9 mouse cellular contexts compared by ENCODE assay signal in the genomic region with DNA sequence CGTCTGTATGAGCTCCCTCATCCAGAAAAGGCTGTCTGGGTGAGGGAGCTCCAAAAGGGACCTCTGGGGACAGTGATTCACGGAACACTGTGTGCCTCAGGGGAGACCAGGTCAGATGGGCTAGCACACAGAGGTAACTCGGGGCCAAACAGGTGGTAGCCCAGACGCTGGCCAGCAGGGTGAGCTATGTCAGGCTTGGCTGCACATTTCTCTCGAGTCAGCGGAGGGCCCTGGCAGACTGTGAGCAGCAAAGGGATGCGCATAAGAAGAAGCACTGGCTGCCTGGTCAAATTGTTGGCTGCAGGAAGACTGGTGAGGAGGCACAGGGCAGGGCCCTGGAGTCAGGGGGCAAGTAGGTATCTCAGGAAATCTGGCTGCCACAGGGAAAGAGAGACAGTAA. TPM values are rescaled to one million over a fixed set of nuclear protein-coding genes. Genes with fewer than 3 reads are reported as not detected.
A peak's percentile ranks its signal among the peaks of the same experiment; 100 is the strongest.
DNase-seq lines count a peak whose midpoint lies in the region; ATAC-seq and TF ChIP-seq lines count a peak whose summit lies in the region.
"Had no signal": no experiment of that assay in that cellular context is flagged by ENCODE, and none has a peak within 500 bp of the region (broad histone marks: within the 10 kb centered on the region; RNA-seq: fewer than 3 reads in every experiment).

No protein-coding gene starts in this region.

- TF ChIP-seq CTCF in kidney, adult 2 months (conservative IDR thresholded peaks at IDR 0.05; ENCODE audit: insufficient read depth, insufficient read length, low read depth, low read length), result peak; percentile 49
- peak; percentile 28 for TF ChIP-seq CTCF in gastrocnemius, adult 2 months (IDR thresholded peaks at IDR 0.05)

- 20% methylated on average over 7 of the region's 7 CpGs for WGBS in kidney, adult 2 months
- 21% methylated on average over 7 of the region's 7 CpGs for WGBS in kidney, embryonic 15.5 days
- 24% methylated on average over 7 of the region's 7 CpGs for WGBS in midbrain, embryonic 10.5 days

- no peaks in the 10 kb centered on the region for H3K27me3 ChIP-seq in kidney, adult 2 months (replicated peaks; ENCODE audit: control insufficient read depth, insufficient read depth, low read length)
- H3K27me3 ChIP-seq in kidney, embryonic 15.5 days, result peaks cover 12% of the 10 kb centered on the region
- peaks cover 30% of the 10 kb centered on the region for H3K27me3 ChIP-seq in midbrain, embryonic 10.5 days (ENCODE audit: low read depth, poor library complexity, severe bottlenecking)

- H3K4me1 ChIP-seq in kidney, adult 2 months (ENCODE audit: control insufficient read depth, insufficient read depth, low read length), result peaks cover 5% of the 10 kb centered on the region; the same call in 1 of the 2 replicates
- H3K4me1 ChIP-seq in kidney, embryonic 15.5 days, result peaks cover 8% of the 10 kb centered on the region
- H3K4me1 ChIP-seq in midbrain, embryonic 10.5 days, result peaks cover 11% of the 10 kb centered on the region

- no peak overlapping the region for H3K9ac ChIP-seq in kidney, embryonic 15.5 days
- H3K9ac ChIP-seq: liver, embryonic 14.5 days had no signal

- no peaks in the 10 kb centered on the region for H3K36me3 ChIP-seq in kidney, adult 2 months (ENCODE audit: control insufficient read depth, insufficient read depth, low read length)
- no peaks in the 10 kb centered on the region for H3K36me3 ChIP-seq in kidney, embryonic 15.5 days
- no peaks in the 10 kb centered on the region for H3K36me3 ChIP-seq in midbrain, embryonic 10.5 days

- peak; percentile 87 for DNase-seq in kidney, adult 2 months
- DNase-seq in ZHBTc4 (ENCODE audit: low read depth, low spot score), result peak; percentile 34
- DNase-seq in gastrocnemius, adult 2 months, result peak; percentile 95
- peak; percentile 80 to 84 for DNase-seq in kidney, postnatal 36 days
- DNase-seq in right cerebral cortex, postnatal 10 days (ENCODE audit: low spot score in 2 of 2), result no peak
- no peak for DNase-seq in left cerebral cortex, postnatal 25 days (ENCODE audit: low spot score in 2 of 2)
- no peak for DNase-seq in midbrain, embryonic 10.5 days (ENCODE audit: low spot score)

- ATAC-seq in kidney, embryonic 15.5 days (replicated peaks; ENCODE audit: low FRiP score), result no peak

- H3K4me2 ChIP-seq in kidney, embryonic 15.5 days, result no peak overlapping the region

- intact Hi-C loops in gastrocnemius, adult 2 months (cut with DNase I), result no loop called here
- intact Hi-C loops in left cerebral cortex, postnatal 25 days (cut with DNase I), result no loop called here

- TF ChIP-seq POLR2A in kidney, adult 2 months (IDR thresholded peaks at IDR 0.05; ENCODE audit: low read depth, low read length), result no peak

- no peaks in the 10 kb centered on the region for H3K9me3 ChIP-seq in kidney, embryonic 15.5 days (replicated peaks)
- H3K9me3 ChIP-seq in midbrain, embryonic 10.5 days (replicated peaks), result peaks cover 3% of the 10 kb centered on the region; the same call in 1 of the 2 replicates

- H3K27ac ChIP-seq in kidney, adult 2 months (ENCODE audit: insufficient read depth, low read depth, low read length), result no peak overlapping the region
- no peak overlapping the region for H3K27ac ChIP-seq in kidney, embryonic 15.5 days
- H3K27ac ChIP-seq in gastrocnemius, adult 2 months, result peak overlapping the region; percentile 97
- no peak overlapping the region for H3K27ac ChIP-seq in midbrain, embryonic 10.5 days (replicated peaks)
- H3K27ac ChIP-seq: liver, embryonic 14.5 days had no signal

- H3K4me3 ChIP-seq in kidney, adult 2 months (ENCODE audit: insufficient read depth, low read depth, low read length), result no peak overlapping the region
- no peak overlapping the region for H3K4me3 ChIP-seq in kidney, embryonic 15.5 days (replicated peaks)
- H3K4me3 ChIP-seq in gastrocnemius, adult 2 months, result no peak overlapping the region
- H3K4me3 ChIP-seq in midbrain, embryonic 10.5 days, result no peak overlapping the region

RNA-seq across cellular contexts. Expression of a gene that starts 4.6 kb away (rescaled TPM):
- polyA plus RNA-seq in kidney, adult 2 months (2012; rRNA removed), result 2.0 and 2.2 TPM in 2 replicates
- polyA plus RNA-seq in kidney, embryonic 15.5 days (2015; fragmentation: Nextera tagmentation; extraction: Ambion mirVana), result 0.91 and 0.98 TPM in 2 replicates
- total RNA-seq in gastrocnemius, adult 2 months (2021), result 10 to 100 TPM; 30.1 to 90.4 TPM
- 1 to 10 TPM; 9.6 to 9.8 TPM for total RNA-seq in left cerebral cortex, postnatal 25 days (2021)
- polyA plus RNA-seq in midbrain, embryonic 10.5 days (2016; fragmentation: Nextera tagmentation; extraction: Ambion mirVana), result 0.78 and 0.95 TPM in 2 replicates

RNA-seq across cellular contexts. Expression of a gene that starts 30.1 kb away (rescaled TPM):
- polyA plus RNA-seq in kidney, adult 2 months (2012; rRNA removed), result 14.6 and 15.9 TPM in 2 replicates
- polyA plus RNA-seq in kidney, embryonic 15.5 days (2015; fragmentation: Nextera tagmentation; extraction: Ambion mirVana), result 9.9 and 10.5 TPM in 2 replicates
- total RNA-seq in gastrocnemius, adult 2 months (2021), result 1 to 10 TPM; 3.8 to 4.8 TPM
- total RNA-seq in left cerebral cortex, postnatal 25 days (2021), result 1 to 10 TPM; 2.3 to 4.0 TPM
- 5.7 TPM in 2 replicates for polyA plus RNA-seq in midbrain, embryonic 10.5 days (2016; fragmentation: Nextera tagmentation; extraction: Ambion mirVana)

Comparison
In these comparisons a context has a peak if more than half of its experiments do, and no peak if none do; other contexts are left out.
1. DNase-seq: peak in kidney, adult 2 months (single experiment), ZHBTc4 (single experiment), gastrocnemius, adult 2 months (single experiment) and kidney, postnatal 36 days (2 of 2); none in right cerebral cortex, postnatal 10 days (0 of 2), left cerebral cortex, postnatal 25 days (0 of 2) and midbrain, embryonic 10.5 days (single experiment).